Mouse (Mus musculus): ENCODE data around the gene Btbd35f26. TPM values are rescaled to one million over a fixed set of nuclear protein-coding genes. Genes with fewer than 3 reads are reported as not detected.
"Not testable (repeated sequence)": the region's sequence is repeated elsewhere in the genome, so short reads cannot be mapped to it uniquely, and the experiment has no call there.

Gene Btbd35f26
- polyA plus RNA-seq (2015; fragmentation: Nextera tagmentation; extraction: Ambion mirVana): not detected in 2 replicates

- not testable (repeated sequence) for H3K9me3 ChIP-seq (ENCODE audit: control insufficient read depth, low read length); H3K27me3 ChIP-seq (ENCODE audit: control insufficient read depth, insufficient read depth, low read depth, low read length); ATAC-seq (ENCODE audit: low read depth); H3K4me3 ChIP-seq (ENCODE audit: low read length); H3K9ac ChIP-seq (ENCODE audit: low read length); H3K4me2 ChIP-seq (ENCODE audit: low read depth, low read length); H3K36me3 ChIP-seq (ENCODE audit: control insufficient read depth, insufficient read depth, low read length); H3K4me1 ChIP-seq (replicated peaks; ENCODE audit: control insufficient read depth, insufficient read depth, low read length); H3K27ac ChIP-seq (ENCODE audit: low read length)
- WGBS: no CpG with 5 or more reads among the region's 4 CpGs
Measured at GRCm38 (mm10) chrX:31336154-31336553, at the start of gene Btbd35f26. Btbd35f26 (plus strand) TSS chrX:31336454.

GRCm38 (mm10) chrX:31341924-31342323, 5.7 kb downstream of the Btbd35f26 start:
- not testable (repeated sequence) for H3K27me3 ChIP-seq (ENCODE audit: control insufficient read depth, insufficient read depth, low read depth, low read length); H3K9ac ChIP-seq (ENCODE audit: low read length); H3K4me1 ChIP-seq (replicated peaks; ENCODE audit: control insufficient read depth, insufficient read depth, low read length); H3K27ac ChIP-seq (ENCODE audit: low read length); H3K4me2 ChIP-seq (ENCODE audit: low read depth, low read length); H3K36me3 ChIP-seq (ENCODE audit: control insufficient read depth, insufficient read depth, low read length); H3K9me3 ChIP-seq (ENCODE audit: control insufficient read depth, low read length); ATAC-seq (ENCODE audit: low read depth); H3K4me3 ChIP-seq (ENCODE audit: low read length)
- WGBS: 86% methylated on average over 1 of the region's 4 CpGs

GRCm38 (mm10) chrX:31383818-31384217, 47.6 kb downstream of the Btbd35f26 start, which contains the start of gene Btbd35f19:
Btbd35f19 (minus strand) TSS chrX:31383918.
- H3K9ac ChIP-seq (ENCODE audit: low read length); H3K9me3 ChIP-seq (ENCODE audit: control insufficient read depth, low read length); H3K4me3 ChIP-seq (ENCODE audit: low read length); ATAC-seq (ENCODE audit: low read depth); H3K4me2 ChIP-seq (ENCODE audit: low read depth, low read length); H3K4me1 ChIP-seq (replicated peaks; ENCODE audit: control insufficient read depth, insufficient read depth, low read length); H3K36me3 ChIP-seq (ENCODE audit: control insufficient read depth, insufficient read depth, low read length); H3K27me3 ChIP-seq (ENCODE audit: control insufficient read depth, insufficient read depth, low read depth, low read length); H3K27ac ChIP-seq (ENCODE audit: low read length): not testable (repeated sequence)
- WGBS: no CpG with 5 or more reads among the region's 4 CpGs

Other genes starting within 250 kb of the Btbd35f26 start
- gene Btbd35f29, start 218.8 kb upstream of the Btbd35f26 start, polyA plus RNA-seq (2015; fragmentation: Nextera tagmentation; extraction: Ambion mirVana): not detected in 2 replicates
- not detected in 2 replicates for gene Spin2f, start 82.6 kb upstream of the Btbd35f26 start, polyA plus RNA-seq (2015; fragmentation: Nextera tagmentation; extraction: Ambion mirVana)
- gene Btbd35f19, start 47.5 kb downstream of the Btbd35f26 start, polyA plus RNA-seq (2015; fragmentation: Nextera tagmentation; extraction: Ambion mirVana): not detected in 2 replicates
- gene Gm21883, start 237.8 kb downstream of the Btbd35f26 start, polyA plus RNA-seq (2015; fragmentation: Nextera tagmentation; extraction: Ambion mirVana): not detected in 2 replicates

Data from lung, embryonic 16.5 days (tissue).